Mouse (Mus musculus): ENCODE data around the gene Gak. TPM values are rescaled to one million over a fixed set of nuclear protein-coding genes. Genes with fewer than 3 reads are reported as not detected.

The Gak gene
- polyA plus RNA-seq, 1 experiment: 78.1 TPM

DNA sequence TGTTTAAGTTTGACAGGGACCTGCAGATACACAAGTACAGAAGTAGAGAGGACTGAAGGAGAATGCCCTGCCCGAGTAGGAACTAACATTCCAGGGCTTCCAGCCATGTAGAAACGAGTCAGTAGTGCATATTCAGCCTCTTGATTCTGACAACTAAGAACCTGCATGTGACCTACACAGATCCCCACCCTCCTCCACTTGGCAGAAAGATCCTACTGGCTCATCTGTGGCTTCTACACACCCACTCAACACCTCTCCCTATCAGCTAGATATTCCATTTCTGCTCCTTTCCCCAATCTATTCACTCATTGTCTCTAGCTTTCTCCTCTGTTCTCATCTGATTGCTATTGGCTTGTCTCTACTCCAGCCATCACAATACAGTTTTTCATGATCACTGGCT, 7.7 kb downstream of the Gak start:
- peak in 1 of 2 experiments; percentile 45 for DNase-seq (ENCODE audit: extremely low spot score in 1 of 2, low spot score in 1 of 2)

- DNase-seq (ENCODE audit: extremely low spot score in 1 of 2, low spot score in 1 of 2): no peak
Measured at GRCm38 (mm10) chr5:108610426-108610825, 19.1 kb downstream of the Gak start.

DNA sequence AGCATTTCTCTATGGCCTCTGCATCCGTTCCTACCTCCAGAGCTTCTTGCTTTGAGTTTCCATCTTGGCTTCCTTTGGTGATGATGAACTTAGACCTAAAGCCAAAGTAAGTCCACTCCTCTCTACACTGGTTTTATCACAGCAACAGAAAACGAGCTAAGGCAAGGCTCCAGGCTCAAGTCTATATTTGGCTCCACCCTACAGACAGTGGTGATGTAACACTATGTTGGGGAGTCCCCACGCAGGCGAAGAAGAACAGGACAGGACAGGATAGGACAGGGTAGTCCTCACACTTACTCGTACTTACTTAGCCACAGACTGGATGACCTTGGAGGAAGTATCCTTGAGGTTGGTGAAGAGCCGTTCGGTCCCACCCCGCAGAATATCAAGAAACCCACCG, 27.0 kb downstream of the Gak start:
- DNase-seq (ENCODE audit: extremely low spot score in 1 of 2, low spot score in 1 of 2): peak; percentile 11 to 59

DNA sequence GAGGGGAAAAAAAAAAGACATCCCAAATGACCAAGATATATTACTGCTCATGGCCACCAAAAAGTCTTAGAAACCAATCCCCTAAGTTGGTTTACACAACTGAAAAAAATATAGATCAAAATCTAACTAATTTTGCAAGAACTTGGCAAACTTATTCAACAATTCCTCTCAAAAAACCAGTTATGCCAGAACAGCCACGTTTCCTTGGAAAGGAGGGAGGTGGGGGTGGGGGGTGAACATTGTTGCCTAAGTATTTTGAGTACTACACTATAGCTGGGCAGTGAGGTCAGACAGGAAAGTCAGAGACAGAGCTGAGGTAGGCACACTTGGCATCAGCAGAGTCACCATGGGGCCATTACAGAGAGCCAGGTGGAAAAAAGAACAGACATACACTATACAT, 29.6 kb downstream of the Gak start:
- DNase-seq (ENCODE audit: extremely low spot score in 1 of 2, low spot score in 1 of 2): no peak

DNA sequence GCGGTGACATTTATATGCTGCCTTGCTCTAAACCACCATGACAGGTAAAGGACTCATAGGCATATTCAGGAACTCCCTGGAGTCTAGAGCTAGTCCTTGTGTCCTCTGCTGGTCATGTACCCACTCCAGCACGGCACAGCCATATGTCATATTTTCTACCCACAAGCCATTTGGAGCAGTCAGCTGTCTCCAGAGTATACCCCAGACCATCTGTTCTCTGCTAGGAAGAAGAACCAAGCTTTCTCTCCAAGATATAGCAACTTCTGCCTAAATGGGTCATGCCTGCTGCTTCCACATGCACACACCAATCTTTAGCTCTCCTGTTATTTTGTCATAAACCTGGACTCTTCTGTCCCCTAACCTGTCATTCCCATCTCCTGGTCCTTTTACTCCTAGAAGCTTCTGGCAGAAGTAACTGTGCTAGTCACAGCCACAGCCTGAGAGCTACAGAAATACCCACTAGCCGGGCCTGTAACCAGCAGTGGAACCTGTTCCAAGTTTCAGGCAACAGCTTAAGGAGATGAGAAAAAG, 48.1 kb downstream of the Gak start:
- DNase-seq (ENCODE audit: extremely low spot score in 1 of 2, low spot score in 1 of 2): peak; percentile 58 to 79

GRCm38 (mm10) chr5:108573054-108573453, 56.5 kb downstream of the Gak start:
- DNase-seq (ENCODE audit: extremely low spot score in 1 of 2, low spot score in 1 of 2): no peak

- DNase-seq (ENCODE audit: extremely low spot score in 1 of 2, low spot score in 1 of 2): no peak
Measured at GRCm38 (mm10) chr5:108570991-108571390, 58.6 kb downstream of the Gak start.

GRCm38 (mm10) chr5:108567104-108567503, 62.5 kb downstream of the Gak start:
- DNase-seq (ENCODE audit: extremely low spot score in 1 of 2, low spot score in 1 of 2): no peak

GRCm38 (mm10) chr5:108566523-108566922, 63.0 kb downstream of the Gak start:
- DNase-seq (ENCODE audit: extremely low spot score in 1 of 2, low spot score in 1 of 2): no peak

DNA sequence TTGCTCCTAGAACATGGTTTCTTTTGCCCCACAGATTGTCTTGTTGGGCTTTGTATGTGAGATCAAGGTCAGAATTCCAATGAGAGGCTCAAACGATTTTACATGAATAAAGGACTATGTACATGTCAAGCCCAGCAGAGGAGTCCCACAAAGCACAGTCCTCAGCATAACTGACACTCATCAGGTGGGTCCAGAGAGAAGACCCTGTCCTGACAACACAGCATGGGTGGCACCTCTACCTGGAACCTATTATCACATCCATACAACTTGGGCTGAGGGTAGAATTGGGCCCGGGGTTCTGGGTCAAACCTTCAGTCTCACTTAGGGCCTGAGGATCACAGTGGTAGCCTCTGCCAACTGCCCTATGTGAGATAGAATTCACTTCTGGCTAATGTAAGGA, 64.2 kb downstream of the Gak start:
- no peak for DNase-seq (ENCODE audit: extremely low spot score in 1 of 2, low spot score in 1 of 2)

- DNase-seq (ENCODE audit: extremely low spot score in 1 of 2, low spot score in 1 of 2): no peak
Measured at GRCm38 (mm10) chr5:108564346-108564745, 65.2 kb downstream of the Gak start.

DNA sequence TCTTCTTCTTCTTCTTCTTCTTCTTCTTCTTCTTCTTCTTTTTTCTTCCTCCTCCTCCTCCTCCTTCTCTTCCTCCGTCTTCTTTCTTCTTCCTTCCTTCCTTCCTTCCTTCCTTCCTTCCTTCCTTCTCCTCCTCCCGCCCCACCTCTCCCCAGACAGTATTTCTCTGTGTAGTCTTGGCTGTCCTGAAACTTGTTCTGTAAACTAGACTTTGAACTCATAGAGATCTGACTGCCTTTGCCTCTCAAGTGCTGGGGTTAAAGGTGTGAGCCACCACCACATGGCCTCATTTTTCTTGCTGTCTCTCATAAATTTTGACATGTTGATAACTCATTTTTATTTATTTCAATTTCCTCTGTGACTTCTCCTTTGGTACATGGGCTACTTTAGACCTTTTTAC, 67.1 kb downstream of the Gak start:
- DNase-seq (ENCODE audit: extremely low spot score in 1 of 2, low spot score in 1 of 2): no peak

- no peak for DNase-seq (ENCODE audit: extremely low spot score in 1 of 2, low spot score in 1 of 2)
Measured at GRCm38 (mm10) chr5:108556986-108557385, 72.6 kb downstream of the Gak start.

DNA sequence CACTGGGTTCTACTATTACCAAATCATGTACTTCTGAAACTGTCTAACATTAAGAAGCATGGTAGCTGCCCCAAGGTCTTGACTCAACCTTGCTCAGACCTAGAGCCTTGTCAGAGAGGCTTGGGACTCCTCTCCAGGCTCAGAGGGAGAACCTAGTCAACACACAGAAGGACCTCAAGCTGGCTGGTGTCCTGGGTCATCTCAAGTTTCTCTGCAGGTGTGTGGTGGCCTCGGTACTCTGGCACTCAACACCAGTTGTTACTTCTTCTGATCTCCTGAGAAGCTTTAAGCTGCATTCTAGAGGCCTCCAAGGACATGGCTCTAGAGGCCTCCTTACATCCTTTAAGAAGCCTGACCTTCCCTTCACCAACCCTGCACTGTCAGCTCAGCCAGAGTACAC, 75.5 kb downstream of the Gak start:
- DNase-seq (ENCODE audit: extremely low spot score in 1 of 2, low spot score in 1 of 2): no peak

DNA sequence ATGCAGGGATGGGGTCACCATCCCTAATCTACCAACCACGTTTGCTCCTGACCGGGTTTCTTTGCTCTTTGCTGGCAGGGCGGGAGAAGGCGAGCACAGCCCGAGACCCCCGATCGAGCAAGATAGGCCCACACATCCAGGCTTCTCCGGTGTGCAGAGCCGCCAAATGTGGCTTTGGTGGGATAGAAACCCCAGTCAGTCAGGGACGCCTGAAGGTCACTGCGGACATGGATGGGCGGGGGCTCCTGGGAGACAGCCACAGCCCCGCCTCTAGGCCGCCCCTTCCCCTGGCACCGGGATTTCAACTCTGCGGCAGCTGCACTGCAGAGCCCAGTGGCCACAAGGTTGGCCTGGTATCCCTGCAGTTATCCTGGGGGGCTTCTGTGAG, 79.4 kb downstream of the Gak start:
- peak in 1 of 2 experiments; percentile 23 for DNase-seq (ENCODE audit: extremely low spot score in 1 of 2, low spot score in 1 of 2)

DNA sequence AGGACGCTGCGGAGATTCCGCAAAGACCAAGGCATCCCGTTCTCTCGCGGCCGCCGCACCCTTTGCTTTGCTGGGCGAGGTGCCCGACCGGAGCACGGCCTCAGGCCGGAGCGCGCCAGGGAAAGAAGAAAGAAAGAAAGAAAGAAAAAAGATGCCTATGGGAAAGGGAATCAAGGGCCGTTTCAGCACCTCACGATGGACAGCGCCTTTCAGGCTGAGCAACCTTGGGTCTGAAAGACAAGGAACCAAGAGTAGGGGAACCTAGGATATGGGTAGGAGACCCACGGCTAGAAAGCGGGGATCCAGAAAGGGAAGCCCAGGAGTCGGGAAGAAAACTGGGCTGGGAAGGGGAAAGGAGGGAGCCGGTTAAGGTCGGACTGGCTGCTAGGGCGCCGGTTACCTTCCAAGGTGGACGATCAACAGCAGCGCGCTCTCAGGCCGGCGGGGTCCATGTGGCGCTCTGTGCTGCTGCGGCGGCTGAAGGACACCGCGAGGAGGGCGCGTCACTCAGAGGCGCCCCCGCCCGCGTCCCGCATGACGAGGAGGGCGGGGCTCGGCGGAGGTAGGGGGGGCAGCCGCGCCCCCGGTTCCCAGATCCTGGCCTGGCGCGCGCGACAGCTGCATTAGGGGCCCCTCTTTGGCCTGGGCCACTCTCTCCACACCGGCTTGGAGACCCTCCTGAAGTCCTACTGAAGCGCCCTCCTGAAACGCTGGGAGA, 79.9 kb downstream of the Gak start, which contains the start of gene Cplx1:
Gene Cplx1, minus strand, starts transcription at position 536 of the 718 bp plus-strand sequence.
- DNase-seq (ENCODE audit: extremely low spot score in 1 of 2, low spot score in 1 of 2): peak; percentile 28 to 77

DNA sequence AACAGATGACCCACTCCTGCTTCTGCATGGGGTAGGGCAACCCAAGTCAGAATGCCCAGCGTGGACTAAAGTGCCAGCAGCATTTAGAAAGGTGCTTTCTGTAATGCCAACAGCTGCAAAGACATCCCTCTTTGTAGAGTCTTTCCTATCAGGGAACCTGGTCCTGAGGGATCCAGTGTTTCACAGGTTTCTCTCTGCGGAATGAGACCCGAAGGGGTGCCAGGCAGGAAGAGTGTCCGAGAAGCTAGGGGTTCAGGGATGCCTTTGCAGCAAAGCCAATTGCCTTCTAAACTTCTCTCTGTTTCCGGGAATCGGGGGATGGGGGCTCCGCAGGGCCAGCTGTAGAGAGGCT, 80.4 kb downstream of the Gak start:
- peak in 1 of 2 experiments; percentile 19 for DNase-seq (ENCODE audit: extremely low spot score in 1 of 2, low spot score in 1 of 2)

GRCm38 (mm10) chr5:108547636-108548035, 81.9 kb downstream of the Gak start:
- DNase-seq (ENCODE audit: extremely low spot score in 1 of 2, low spot score in 1 of 2): no peak

DNA sequence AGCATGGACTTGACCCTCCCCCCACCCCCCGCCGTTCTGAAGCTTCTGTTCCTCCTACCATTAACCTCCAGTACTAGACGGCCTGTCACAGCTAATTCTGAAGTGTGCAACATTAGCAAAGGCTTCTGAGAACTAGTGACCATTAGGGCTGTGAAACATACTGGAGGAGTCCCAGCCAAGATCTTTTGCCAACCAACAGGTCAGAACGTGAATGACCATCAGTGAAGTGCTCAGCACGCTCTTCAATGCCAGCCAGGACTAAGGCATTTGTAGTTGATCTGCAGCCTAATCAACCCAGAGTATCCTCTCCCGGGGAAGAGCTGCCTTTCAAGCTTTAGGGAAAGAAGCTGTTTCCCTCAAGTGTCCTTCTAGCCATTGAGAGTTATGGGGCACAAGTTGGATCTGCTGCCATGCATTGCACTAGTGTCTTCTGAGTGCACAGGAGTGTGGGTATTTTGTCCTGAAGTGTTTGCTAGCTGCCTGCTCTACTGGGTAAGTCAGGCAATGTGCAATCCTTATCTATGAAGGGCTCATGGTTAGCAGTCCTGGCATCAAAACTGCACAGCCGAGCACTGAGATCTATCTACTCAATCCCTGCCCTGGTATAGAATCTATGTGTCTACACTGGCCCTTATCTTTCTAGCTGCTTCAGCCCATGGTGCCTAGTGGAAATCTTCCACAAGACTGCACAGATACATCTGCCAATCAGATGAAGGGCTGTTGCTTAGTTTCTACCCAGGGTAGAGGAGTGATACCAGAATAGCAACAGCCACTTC, 85.9 kb downstream of the Gak start:
- DNase-seq (ENCODE audit: extremely low spot score in 1 of 2, low spot score in 1 of 2): no peak

GRCm38 (mm10) chr5:108534188-108534587, 95.4 kb downstream of the Gak start:
- DNase-seq (ENCODE audit: extremely low spot score in 1 of 2, low spot score in 1 of 2): no peak

GRCm38 (mm10) chr5:108522597-108522996, 107.0 kb downstream of the Gak start:
- no peak for DNase-seq (ENCODE audit: extremely low spot score in 1 of 2, low spot score in 1 of 2)

- peak in 1 of 2 experiments; percentile 30 for DNase-seq (ENCODE audit: extremely low spot score in 1 of 2, low spot score in 1 of 2)
Measured at GRCm38 (mm10) chr5:108521896-108522295, 107.7 kb downstream of the Gak start.
